Comparison of ENCODE assay signal across 29 mouse cellular contexts in the genomic region with DNA sequence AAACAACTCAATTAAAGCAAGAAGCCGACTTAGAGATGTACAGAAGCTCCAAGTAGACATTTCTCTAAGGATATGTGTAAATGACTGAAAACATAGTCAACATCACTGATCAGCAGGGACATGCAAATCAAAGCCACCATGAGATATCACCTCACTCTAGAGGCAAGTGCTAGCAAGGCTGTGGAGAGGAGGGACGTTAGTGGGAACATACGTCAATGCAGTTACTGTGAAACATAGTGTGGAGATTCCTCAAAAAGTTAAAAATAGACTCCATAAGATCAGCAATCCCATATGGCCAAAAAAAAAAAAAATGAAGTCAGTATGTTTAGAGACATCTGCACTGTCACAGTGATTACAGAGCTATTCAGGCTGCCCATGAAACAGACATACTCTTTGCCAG.
A peak's percentile ranks its signal among the peaks of the same experiment; 100 is the strongest.
DNase-seq lines count a peak whose midpoint lies in the region; ATAC-seq and TF ChIP-seq lines count a peak whose summit lies in the region.
"Had no signal": no experiment of that assay in that cellular context is flagged by ENCODE, and none has a peak within 500 bp of the region (broad histone marks: within the 10 kb centered on the region; RNA-seq: fewer than 3 reads in every experiment).

No protein-coding gene starts in this region.

- no peak overlapping the region for H3K4me2 ChIP-seq in forebrain, postnatal 0 days (ENCODE audit: low read depth)
- H3K4me2 ChIP-seq in forebrain, embryonic 12.5 days = no peak overlapping the region
- H3K4me2 ChIP-seq: embryonic facial prominence, embryonic 13.5 days; embryonic facial prominence, embryonic 15.5 days; forebrain, embryonic 13.5 days; forebrain, embryonic 15.5 days had no signal

- no peak overlapping the region for H3K27ac ChIP-seq in forebrain, postnatal 0 days (ENCODE audit: low read depth, low read length)
- no peak overlapping the region for H3K27ac ChIP-seq in forebrain, embryonic 12.5 days
- H3K27ac ChIP-seq: embryonic facial prominence, embryonic 13.5 days; embryonic facial prominence, embryonic 15.5 days; forebrain, embryonic 10.5 days; forebrain, embryonic 13.5 days; forebrain, embryonic 15.5 days had no signal

- TF ChIP-seq CTCF in forebrain, postnatal 0 days (IDR thresholded peaks at IDR 0.05; ENCODE audit: low read depth) = no peak

- no peaks in the 10 kb centered on the region for H3K27me3 ChIP-seq in forebrain, postnatal 0 days (ENCODE audit: insufficient read depth, low read length)
- H3K27me3 ChIP-seq in forebrain, embryonic 12.5 days = no peaks in the 10 kb centered on the region
- H3K27me3 ChIP-seq: CH12.LX; embryonic facial prominence, embryonic 13.5 days; embryonic facial prominence, embryonic 15.5 days; forebrain, embryonic 13.5 days; forebrain, embryonic 15.5 days had no signal

- H3K36me3 ChIP-seq in forebrain, postnatal 0 days (ENCODE audit: insufficient read depth) = no peaks in the 10 kb centered on the region
- no peaks in the 10 kb centered on the region for H3K36me3 ChIP-seq in forebrain, embryonic 12.5 days (replicated peaks)
- H3K36me3 ChIP-seq: embryonic facial prominence, embryonic 13.5 days; embryonic facial prominence, embryonic 15.5 days; forebrain, embryonic 10.5 days; forebrain, embryonic 15.5 days; G1E had no signal

- peak; percentile 80 for ATAC-seq in forebrain, postnatal 0 days
- ATAC-seq in forebrain, embryonic 12.5 days (ENCODE audit: low FRiP score) = no peak
- ATAC-seq: activated CD4-positive, CD25-positive, alpha-beta regulatory T cell, adult 4 months; CD4-positive, CD25-positive, alpha-beta regulatory T cell, adult 4 months; forebrain, embryonic 13.5 days; forebrain, embryonic 15.5 days; Patski had no signal

- WGBS in forebrain, postnatal 0 days = 75% methylated on average over 3 of the region's 3 CpGs
- 90% methylated on average over 3 of the region's 3 CpGs for WGBS in forebrain, embryonic 12.5 days

- H3K4me3 ChIP-seq in forebrain, postnatal 0 days (ENCODE audit: low read depth, low read length) = no peak overlapping the region
- no peak overlapping the region for H3K4me3 ChIP-seq in forebrain, embryonic 12.5 days (replicated peaks)
- H3K4me3 ChIP-seq: embryonic facial prominence, embryonic 13.5 days; embryonic facial prominence, embryonic 15.5 days; erythroblast, embryonic 14.5 days; forebrain, embryonic 10.5 days; forebrain, embryonic 13.5 days; forebrain, embryonic 15.5 days had no signal

- no peak overlapping the region for H3K9ac ChIP-seq in forebrain, postnatal 0 days
- no peak overlapping the region for H3K9ac ChIP-seq in forebrain, embryonic 12.5 days
- H3K9ac ChIP-seq: embryonic facial prominence, embryonic 13.5 days; embryonic facial prominence, embryonic 15.5 days; forebrain, embryonic 13.5 days; forebrain, embryonic 15.5 days had no signal

- H3K9me3 ChIP-seq in forebrain, postnatal 0 days (ENCODE audit: low read length) = no peaks in the 10 kb centered on the region
- H3K9me3 ChIP-seq in forebrain, embryonic 12.5 days = no peaks in the 10 kb centered on the region
- H3K9me3 ChIP-seq: embryonic facial prominence, embryonic 13.5 days; embryonic facial prominence, embryonic 15.5 days; forebrain, embryonic 10.5 days; forebrain, embryonic 13.5 days; forebrain, embryonic 15.5 days; G1E had no signal

- intact Hi-C loops in heart, postnatal 10 days (cut with DNase I) = no loop called here

- peak; percentile 42 for DNase-seq in forebrain, postnatal 0 days
- DNase-seq in heart, adult 11 months = peak; percentile 15
- DNase-seq in heart, postnatal 10 days = no peak
- peak; percentile 14 for DNase-seq in right cerebral cortex, adult 18-20 months
- DNase-seq in right cerebral cortex, postnatal 25 days = no peak
- DNase-seq in testis, postnatal 14 days (ENCODE audit: low spot score) = no peak
- DNase-seq: adrenal gland, adult 8-10 months; adrenal gland, postnatal 14 days; adrenal gland, postnatal 36 days; B cell, adult 2 months; cerebellum, adult 11 months; cerebellum, adult 18-20 months; cerebellum, adult 8-10 months; cerebellum, adult 9-11 months; cerebellum, postnatal 14 days; cerebellum, postnatal 36 days; embryo, embryonic 11 days had no signal

- no peaks in the 10 kb centered on the region for H3K4me1 ChIP-seq in forebrain, postnatal 0 days (ENCODE audit: insufficient read depth)
- H3K4me1 ChIP-seq in forebrain, embryonic 12.5 days = no peaks in the 10 kb centered on the region
- H3K4me1 ChIP-seq: embryonic facial prominence, embryonic 13.5 days; embryonic facial prominence, embryonic 15.5 days; forebrain, embryonic 10.5 days; forebrain, embryonic 13.5 days; forebrain, embryonic 15.5 days had no signal

Comparison
In these comparisons a context has a peak if more than half of its experiments do, and no peak if none do; other contexts are left out.
1. DNase-seq: peak in forebrain, postnatal 0 days (single experiment), heart, adult 11 months (single experiment) and right cerebral cortex, adult 18-20 months (single experiment); none in heart, postnatal 10 days (0 of 2), right cerebral cortex, postnatal 25 days (single experiment) and testis, postnatal 14 days (single experiment).